Mouse (Mus musculus) lung, adult 2 months (tissue): Measurements from ENCODE around the gene Ppp1r13l.

Source experiments
- CTCF ChIP-seq: fragments of 200-500 bp; IDR thresholded peaks from 2 replicates; pipeline ENCODE4 v1.5.1; 2011; ENCODE audit warnings: mild to moderate bottlenecking, low read length, control low read depth; ENCODE audit not compliant: insufficient read depth
- POLR2A ChIP-seq: fragments of 200-500 bp; IDR thresholded peaks from 2 replicates; pipeline ENCODE4 v1.6.1; 2011; ENCODE audit warnings: low read depth, mild to moderate bottlenecking, control low read depth, low read length, borderline replicate concordance; ENCODE audit errors: extremely low read depth

DNA sequence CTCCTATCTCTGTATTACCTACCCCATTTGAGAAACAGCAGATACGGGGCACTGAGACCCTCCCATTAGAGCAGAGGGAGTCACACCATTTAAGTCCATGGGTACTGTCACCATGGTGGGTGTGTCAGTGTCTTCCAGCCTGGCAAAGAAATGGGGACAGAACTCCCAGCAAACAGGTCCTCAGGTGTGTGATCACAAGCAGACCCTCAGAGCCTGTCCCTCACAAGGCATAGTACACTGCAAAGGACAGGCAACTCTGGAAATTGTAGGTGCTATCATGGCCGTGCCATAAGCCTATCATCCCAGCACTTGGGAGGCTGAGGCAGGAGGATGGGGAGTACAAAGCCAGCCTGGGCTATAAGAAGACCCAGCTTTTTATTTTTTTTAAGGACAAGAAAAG is 41.3 kb upstream of the Ppp1r13l start:
- TF ChIP-seq POLR2A: no peak
- TF ChIP-seq CTCF: no peak
